Mouse (Mus musculus) bone marrow macrophage, adult 2 months (primary cell): ENCODE data around the gene Pgls.

Source experiments
- CTCF ChIP-seq: IDR thresholded peaks from 2 replicates; pipeline ENCODE4 v1.5.1; 2012; ENCODE audit warnings: low read depth, mild to moderate bottlenecking, low read length, moderate library complexity
- POLR2A ChIP-seq: IDR thresholded peaks from 2 replicates; pipeline ENCODE4 v1.6.1; 2012; ENCODE audit warnings: mild to moderate bottlenecking, low read depth, low read length, borderline replicate concordance

GRCm38 (mm10) chr8:71561401-71561800 lies 30.6 kb upstream of the Pgls start:
- TF ChIP-seq POLR2A (no peak), CTCF (peak; percentile 98)
